Comparison of ENCODE assay signal across 25 mouse cellular contexts in the genomic region with DNA sequence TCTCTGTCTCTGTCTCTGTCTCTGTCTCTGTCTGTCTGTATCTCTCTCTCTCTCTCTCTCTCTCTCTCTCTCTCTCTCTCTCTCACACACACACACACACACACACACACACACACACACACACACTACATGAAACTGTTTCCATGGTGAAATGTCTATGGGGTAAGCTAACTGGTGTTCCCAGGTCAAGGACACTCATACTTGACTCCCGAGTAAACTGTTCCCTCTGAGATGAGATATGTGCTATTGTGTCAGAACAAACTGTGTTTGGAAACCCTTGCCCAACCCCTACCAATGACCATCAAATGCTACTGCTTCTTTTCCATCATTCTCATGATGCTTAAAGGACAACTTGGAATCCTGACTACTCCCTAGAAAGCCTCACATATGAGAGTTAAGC. TPM values are rescaled to one million over a fixed set of nuclear protein-coding genes. Genes with fewer than 3 reads are reported as not detected.
"Had no signal": no experiment of that assay in that cellular context is flagged by ENCODE, and none has a peak within 500 bp of the region (broad histone marks: within the 10 kb centered on the region; RNA-seq: fewer than 3 reads in every experiment).

No protein-coding gene starts in this region.

RNA-seq across cellular contexts. Expression of gene Serpina1a, which starts 3.5 kb away (rescaled TPM):
- total RNA-seq: heart, postnatal 10 days; heart, postnatal 14 days; heart, postnatal 25 days; heart, postnatal 36 days; hematopoietic stem cell, adult 5-6 weeks; hindbrain, postnatal 0 days; layer of hippocampus, adult 18-20 months; layer of hippocampus, adult 2 months; layer of hippocampus, adult 8-10 months; layer of hippocampus, postnatal 10 days; layer of hippocampus, postnatal 14 days; layer of hippocampus, postnatal 25 days; layer of hippocampus, postnatal 36 days; left cerebral cortex, adult 18-20 months; left cerebral cortex, adult 2 months had no signal
- polyA plus RNA-seq: hindbrain, embryonic 10.5 days; hindbrain, embryonic 11.5 days; hindbrain, embryonic 12.5 days; hindbrain, embryonic 13.5 days; hindbrain, embryonic 14.5 days; hindbrain, embryonic 16.5 days; hindbrain, postnatal 0 days; inflammation-experienced regulatory T-cells, adult 6 months had no signal

RNA-seq across cellular contexts. Expression of gene Serpina1b, which starts 36.7 kb away (rescaled TPM):
- total RNA-seq: heart, postnatal 25 days; hematopoietic stem cell, adult 5-6 weeks; hindbrain, postnatal 0 days; layer of hippocampus, adult 18-20 months; layer of hippocampus, adult 2 months; layer of hippocampus, adult 8-10 months; layer of hippocampus, postnatal 10 days; layer of hippocampus, postnatal 14 days; layer of hippocampus, postnatal 25 days; layer of hippocampus, postnatal 36 days; left cerebral cortex, adult 18-20 months; left cerebral cortex, adult 2 months had no signal
- polyA plus RNA-seq: heart, embryonic 14.5 days; hindbrain, embryonic 10.5 days; hindbrain, embryonic 11.5 days; hindbrain, embryonic 12.5 days; hindbrain, embryonic 13.5 days; hindbrain, embryonic 14.5 days; hindbrain, embryonic 16.5 days; hindbrain, postnatal 0 days; inflammation-experienced regulatory T-cells, adult 6 months had no signal

RNA-seq across cellular contexts. Expression of gene Serpina1c, which starts 37.8 kb away (rescaled TPM):
- total RNA-seq: heart, postnatal 10 days; heart, postnatal 14 days; heart, postnatal 25 days; heart, postnatal 36 days; heart, postnatal 4 days; hematopoietic stem cell, adult 5-6 weeks; hindbrain, postnatal 0 days; layer of hippocampus, adult 18-20 months; layer of hippocampus, adult 2 months; layer of hippocampus, adult 8-10 months; layer of hippocampus, postnatal 10 days; layer of hippocampus, postnatal 14 days; layer of hippocampus, postnatal 25 days; layer of hippocampus, postnatal 36 days; left cerebral cortex, adult 18-20 months; left cerebral cortex, adult 2 months had no signal
- polyA plus RNA-seq: heart, embryonic 14.5 days; heart, postnatal 0 days; hindbrain, embryonic 10.5 days; hindbrain, embryonic 11.5 days; hindbrain, embryonic 12.5 days; hindbrain, embryonic 13.5 days; hindbrain, embryonic 14.5 days; hindbrain, embryonic 16.5 days; hindbrain, postnatal 0 days; inflammation-experienced regulatory T-cells, adult 6 months had no signal
